Mouse (Mus musculus): ENCODE measurements around the gene Cog7. TPM values are rescaled to one million over a fixed set of nuclear protein-coding genes. Genes with fewer than 3 reads are reported as not detected.

Gene Cog7
- 14.1 and 15.2 TPM in 2 replicates for polyA plus RNA-seq (2012; rRNA removed)

GRCm38 (mm10) chr7:121981307-121981871 is at the start of gene Cog7:
Gene Cog7 (minus strand): TSS chr7:121981711.
- WGBS, result 2% methylated on average over 55 of the region's 55 CpGs
- Histone ChIP-seq H3K4me3 (ENCODE audit: control insufficient read depth, insufficient read depth, low read length) (peak within 1 kb of the TSS; percentile 59), H3K27me3 (ENCODE audit: control insufficient read depth, insufficient read depth, low read length) (no peaks in the 10 kb centered on the region), H3K27ac (ENCODE audit: control insufficient read depth, insufficient read depth, low read length) (no peak within 1 kb of the TSS), H3K4me1 (replicated peaks; ENCODE audit: control insufficient read depth, insufficient read depth, low read length) (peaks cover 3% of the 10 kb centered on the region; the same call in 1 of the 2 replicates), H3K36me3 (ENCODE audit: control insufficient read depth, insufficient read depth, low read length) (no peaks in the 10 kb centered on the region)
- peak; percentile 93 for DNase-seq
- TF ChIP-seq POLR2A (IDR thresholded peaks at IDR 0.05; ENCODE audit: control insufficient read depth, extremely low read depth, insufficient read depth, low read length, poor library complexity), result 0 out of 2 replicates have a peak, but pooled peaks have one; percentile 28
- TF ChIP-seq CTCF (IDR thresholded peaks at IDR 0.05; ENCODE audit: borderline replicate concordance, control insufficient read depth, extremely low read depth, insufficient read depth, low read length, poor library complexity), result no peak

- no peak for DNase-seq
- Histone ChIP-seq H3K36me3 (ENCODE audit: control insufficient read depth, insufficient read depth, low read length) (no peaks in the 10 kb centered on the region), H3K4me3 (ENCODE audit: control insufficient read depth, insufficient read depth, low read length) (no peak overlapping the region), H3K27ac (ENCODE audit: control insufficient read depth, insufficient read depth, low read length) (no peak overlapping the region), H3K4me1 (replicated peaks; ENCODE audit: control insufficient read depth, insufficient read depth, low read length) (peaks cover 7% of the 10 kb centered on the region), H3K27me3 (ENCODE audit: control insufficient read depth, insufficient read depth, low read length) (no peaks in the 10 kb centered on the region)
- TF ChIP-seq CTCF (IDR thresholded peaks at IDR 0.05; ENCODE audit: borderline replicate concordance, control insufficient read depth, extremely low read depth, insufficient read depth, low read length, poor library complexity), result no peak
- TF ChIP-seq POLR2A (IDR thresholded peaks at IDR 0.05; ENCODE audit: control insufficient read depth, extremely low read depth, insufficient read depth, low read length, poor library complexity), result no peak
- WGBS, result 98% methylated on average over 2 of the region's 2 CpGs
These were observed 40.6 kb upstream of the Cog7 start for GRCm38 (mm10) chr7:122022131-122022530.

- 0 out of 2 replicates have a peak, but pooled peaks have one; percentile 22 for TF ChIP-seq CTCF (IDR thresholded peaks at IDR 0.05; ENCODE audit: borderline replicate concordance, control insufficient read depth, extremely low read depth, insufficient read depth, low read length, poor library complexity)
- TF ChIP-seq POLR2A (IDR thresholded peaks at IDR 0.05; ENCODE audit: control insufficient read depth, extremely low read depth, insufficient read depth, low read length, poor library complexity), result peak; percentile 51; the same call in 1 of the 2 replicates
- under 1% methylated on average over 50 of the region's 50 CpGs for WGBS
- peaks cover 7% of the 10 kb centered on the region for H3K4me1 ChIP-seq (replicated peaks; ENCODE audit: control insufficient read depth, insufficient read depth, low read length)
- H3K36me3 ChIP-seq (ENCODE audit: control insufficient read depth, insufficient read depth, low read length), result no peaks in the 10 kb centered on the region
- H3K4me3 ChIP-seq (ENCODE audit: control insufficient read depth, insufficient read depth, low read length), result peak within 1 kb of the TSS; percentile 73
- DNase-seq, result peak; percentile 88
- H3K27me3 ChIP-seq (ENCODE audit: control insufficient read depth, insufficient read depth, low read length), result no peaks in the 10 kb centered on the region
- no peak within 1 kb of the TSS for H3K27ac ChIP-seq (ENCODE audit: control insufficient read depth, insufficient read depth, low read length)
These were observed 39.3 kb upstream of the Cog7 start, which contains the start of gene Gga2 for GRCm38 (mm10) chr7:122020667-122021354. Gene Gga2 (minus strand): TSS chr7:122021222.

GRCm38 (mm10) chr7:122020273-122020666 is 38.8 kb upstream of the Cog7 start:
- TF ChIP-seq POLR2A (IDR thresholded peaks at IDR 0.05; ENCODE audit: control insufficient read depth, extremely low read depth, insufficient read depth, low read length, poor library complexity) (no peak), CTCF (IDR thresholded peaks at IDR 0.05; ENCODE audit: borderline replicate concordance, control insufficient read depth, extremely low read depth, insufficient read depth, low read length, poor library complexity) (no peak)
- Histone ChIP-seq H3K36me3 (ENCODE audit: control insufficient read depth, insufficient read depth, low read length) (no peaks in the 10 kb centered on the region), H3K4me1 (replicated peaks; ENCODE audit: control insufficient read depth, insufficient read depth, low read length) (peaks cover 7% of the 10 kb centered on the region), H3K27me3 (ENCODE audit: control insufficient read depth, insufficient read depth, low read length) (no peaks in the 10 kb centered on the region), H3K4me3 (ENCODE audit: control insufficient read depth, insufficient read depth, low read length) (peak overlapping the region; percentile 73), H3K27ac (ENCODE audit: control insufficient read depth, insufficient read depth, low read length) (no peak overlapping the region)
- no peak for DNase-seq
- WGBS, result 21% methylated on average over 6 of the region's 6 CpGs

- Histone ChIP-seq H3K27me3 (ENCODE audit: control insufficient read depth, insufficient read depth, low read length) (no peaks in the 10 kb centered on the region), H3K36me3 (ENCODE audit: control insufficient read depth, insufficient read depth, low read length) (no peaks in the 10 kb centered on the region), H3K4me3 (ENCODE audit: control insufficient read depth, insufficient read depth, low read length) (no peak overlapping the region), H3K27ac (ENCODE audit: control insufficient read depth, insufficient read depth, low read length) (no peak overlapping the region), H3K4me1 (replicated peaks; ENCODE audit: control insufficient read depth, insufficient read depth, low read length) (peaks cover 7% of the 10 kb centered on the region)
- WGBS, result 95% methylated on average over 7 of the region's 7 CpGs
- no peak for DNase-seq
- TF ChIP-seq POLR2A (IDR thresholded peaks at IDR 0.05; ENCODE audit: control insufficient read depth, extremely low read depth, insufficient read depth, low read length, poor library complexity), result no peak
- no peak for TF ChIP-seq CTCF (IDR thresholded peaks at IDR 0.05; ENCODE audit: borderline replicate concordance, control insufficient read depth, extremely low read depth, insufficient read depth, low read length, poor library complexity)
These were observed 37.5 kb upstream of the Cog7 start for GRCm38 (mm10) chr7:122018978-122019377.

- Histone ChIP-seq H3K4me3 (ENCODE audit: control insufficient read depth, insufficient read depth, low read length) (no peak overlapping the region), H3K27me3 (ENCODE audit: control insufficient read depth, insufficient read depth, low read length) (no peaks in the 10 kb centered on the region), H3K27ac (ENCODE audit: control insufficient read depth, insufficient read depth, low read length) (no peak overlapping the region), H3K4me1 (replicated peaks; ENCODE audit: control insufficient read depth, insufficient read depth, low read length) (peaks cover 7% of the 10 kb centered on the region), H3K36me3 (ENCODE audit: control insufficient read depth, insufficient read depth, low read length) (no peaks in the 10 kb centered on the region)
- DNase-seq, result no peak
- TF ChIP-seq POLR2A (IDR thresholded peaks at IDR 0.05; ENCODE audit: control insufficient read depth, extremely low read depth, insufficient read depth, low read length, poor library complexity) (no peak), CTCF (IDR thresholded peaks at IDR 0.05; ENCODE audit: borderline replicate concordance, control insufficient read depth, extremely low read depth, insufficient read depth, low read length, poor library complexity) (no peak)
- WGBS, result 51% methylated on average over 3 of the region's 3 CpGs
These were observed 36.7 kb upstream of the Cog7 start for GRCm38 (mm10) chr7:122018247-122018646.

All from thymus, adult 2 months (tissue).